Mouse (Mus musculus) stomach, postnatal 0 days (tissue): Measurements from ENCODE around the gene Cactin. TPM values are rescaled to one million over a fixed set of nuclear protein-coding genes. Genes with fewer than 3 reads are reported as not detected.
A peak's percentile ranks its signal among the peaks of the same experiment; 100 is the strongest.

ENCODE experiments used
- ATAC-seq: fragments of 200-750 bp; cut with Nextera tagmentation; 2 replicates; pipeline ENCODE4 v1.8.0; 2017; ENCODE audit not compliant: low FRiP score, low TSS enrichment
- DNase-seq: peaks from one replicate; pipeline ENCODE4 v3.0.0-alpha.2; 2016; ENCODE audit warnings: low spot score
- H3K27ac ChIP-seq: fragments of 300-500 bp; sonication (generic); replicated peaks from 2 replicates; pipeline ENCODE4 v1.5.1; 2014; ENCODE audit warnings: mild to moderate bottlenecking, control low read depth
- H3K27me3 ChIP-seq: fragments of 300-500 bp; sonication (generic); 2 replicates; pipeline ENCODE4 v1.6.1; 2014; ENCODE audit warnings: low read length; ENCODE audit not compliant: control insufficient read depth, insufficient read depth
- H3K36me3 ChIP-seq: fragments of 300-500 bp; sonication (generic); 2 replicates; pipeline ENCODE4 v1.6.1; 2014; ENCODE audit warnings: low read length, mixed read lengths; ENCODE audit not compliant: control insufficient read depth, insufficient read depth
- H3K4me1 ChIP-seq: fragments of 300-500 bp; sonication (generic); replicated peaks from 2 replicates; pipeline ENCODE4 v1.6.1; 2014; ENCODE audit warnings: antibody characterized with exemption; ENCODE audit not compliant: control insufficient read depth, insufficient read depth
- H3K4me2 ChIP-seq: fragments of 300-500 bp; sonication (generic); replicated peaks from 2 replicates; pipeline ENCODE4 v1.6.1; 2014; ENCODE audit warnings: low read depth, mild to moderate bottlenecking, control low read depth, moderate library complexity
- H3K4me3 ChIP-seq: fragments of 300-500 bp; sonication (generic); 2 replicates; pipeline ENCODE4 v1.5.1; 2014; ENCODE audit warnings: low read depth, low read length, control low read depth
- H3K9ac ChIP-seq: fragments of 300-500 bp; sonication (generic); 2 replicates; pipeline ENCODE4 v1.6.1; 2014; ENCODE audit warnings: mild to moderate bottlenecking, low read length, control low read depth, mixed read lengths
- H3K9me3 ChIP-seq: fragments of 300-500 bp; sonication (generic); 2 replicates; pipeline ENCODE4 v1.6.1; 2016; ENCODE audit warnings: low read length; ENCODE audit not compliant: control insufficient read depth
- CTCF ChIP-seq: IDR thresholded peaks from 2 replicates; pipeline ENCODE4 v1.5.1; 2016; ENCODE audit warnings: antibody characterized with exemption, low read depth, mild to moderate bottlenecking, moderate library complexity
- EP300 ChIP-seq: optimal IDR thresholded peaks from 2 replicates; pipeline ENCODE3; 2016; ENCODE audit warnings: antibody characterized with exemption
- WGBS: fragments of 180-500 bp; shearing (Covaris S2); extraction: QIAGEN DNeasy Blood & Tissue Kit; methylation state at CpG from one replicate; pipeline ENCODE4 v1.1.7; 2014; 5-methylcytosine and 5-hydroxymethylcytosine counted together
- polyA plus RNA-seq: library from polyadenylated mRNA; unstranded; fragments of >200 nt; fragmentation: Nextera tagmentation; extraction: Ambion mirVana; gene quantifications from 2 replicates; pipeline ENCODE4 v1.2.1, GENCODE M21; 2015

Gene Cactin
- polyA plus RNA-seq, 1 experiment from 2014 or later, result 16.2 TPM

DNA sequence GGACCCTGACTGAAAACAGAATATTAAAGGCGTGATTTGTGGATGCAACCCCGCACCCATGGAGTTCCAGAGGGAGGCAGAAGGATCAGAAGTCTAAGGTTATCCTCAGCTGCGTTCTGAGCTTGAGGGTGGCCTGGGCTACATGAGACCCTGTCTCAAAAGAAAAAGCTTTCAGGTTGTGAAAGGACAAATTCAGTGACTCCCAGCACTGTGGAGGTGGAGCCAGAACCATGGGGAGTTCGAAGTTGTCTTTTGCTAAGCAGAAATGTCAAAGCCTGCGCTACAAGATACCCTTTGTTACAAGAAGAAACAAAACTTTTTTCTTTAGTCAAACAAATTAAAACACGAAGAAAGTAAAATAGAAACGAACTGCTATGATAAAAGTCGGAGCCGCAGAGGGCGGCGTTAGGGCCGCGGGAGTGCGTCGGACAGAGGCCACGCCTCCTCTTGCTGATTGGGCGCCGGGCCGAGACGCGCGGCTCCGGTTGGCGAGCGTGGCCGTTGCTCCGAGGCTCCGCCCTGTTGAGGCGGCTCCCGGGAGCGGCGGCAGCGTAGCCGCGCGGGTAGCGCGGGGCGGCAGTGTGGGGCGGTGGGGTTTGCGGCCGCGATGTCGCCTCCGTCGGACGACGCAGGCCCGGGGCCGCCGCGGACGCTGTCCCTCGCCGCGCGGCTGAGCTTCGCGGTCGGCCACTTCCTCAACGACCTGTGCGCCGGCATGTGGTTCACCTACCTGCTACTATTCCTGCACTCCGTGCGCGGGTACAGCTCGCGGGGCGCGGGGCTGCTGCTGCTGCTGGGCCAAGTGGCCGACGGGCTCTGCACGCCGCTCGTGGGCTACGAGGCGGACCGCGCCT is 36.3 kb downstream of the Cactin start, which contains the start of gene Mfsd12:
TSS of gene Mfsd12 (plus strand) at position 501 of the 854 bp plus-strand sequence.
- peak within 1 kb of the TSS; percentile 98 for H3K4me2 ChIP-seq
- no peaks in the 10 kb centered on the region for H3K9me3 ChIP-seq
- H3K9ac ChIP-seq, result peak within 1 kb of the TSS; percentile 79
- H3K4me3 ChIP-seq, result peak within 1 kb of the TSS; percentile 75
- peaks cover 4% of the 10 kb centered on the region for H3K4me1 ChIP-seq
- TF ChIP-seq CTCF (no peak), EP300 (no peak)
- ATAC-seq, result peak; percentile 79
- H3K27ac ChIP-seq, result peak within 1 kb of the TSS; percentile 53
- WGBS, result 2% methylated on average over 77 of the region's 79 CpGs
- DNase-seq, result peak; percentile 92
- no peaks in the 10 kb centered on the region for H3K36me3 ChIP-seq
- H3K27me3 ChIP-seq, result no peaks in the 10 kb centered on the region

DNA sequence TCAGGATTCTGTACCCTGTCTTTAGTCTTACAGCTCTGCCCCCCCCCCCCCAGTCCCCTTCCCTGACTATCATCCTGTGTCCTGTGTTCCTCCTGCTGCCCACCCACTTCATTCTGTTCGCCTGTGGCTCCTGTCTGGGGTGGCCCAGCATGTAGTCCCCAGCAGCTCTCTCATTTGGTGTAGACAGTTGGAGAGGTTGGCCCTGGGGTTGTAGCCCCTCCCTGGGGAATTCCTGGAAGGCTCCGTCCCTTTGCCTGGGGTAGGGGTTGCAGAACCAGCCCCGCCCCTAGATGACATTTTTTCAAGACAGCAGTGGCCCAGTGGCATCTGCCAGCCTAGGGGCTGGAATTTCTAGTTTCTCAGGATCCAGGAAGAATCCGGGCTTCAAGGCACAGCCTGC is 37.3 kb downstream of the Cactin start:
- Histone ChIP-seq H3K9me3 (no peaks in the 10 kb centered on the region), H3K27ac (no peak overlapping the region; the same call in 1 of the 2 replicates), H3K36me3 (no peaks in the 10 kb centered on the region), H3K4me3 (peak overlapping the region; percentile 75), H3K9ac (peak overlapping the region; percentile 79), H3K27me3 (no peaks in the 10 kb centered on the region), H3K4me1 (peaks cover 4% of the 10 kb centered on the region), H3K4me2 (peak overlapping the region; percentile 98)
- DNase-seq (no peak), ATAC-seq (no peak)
- TF ChIP-seq CTCF (no peak), EP300 (no peak)
- WGBS, result 26% methylated on average over 4 of the region's 4 CpGs

DNA sequence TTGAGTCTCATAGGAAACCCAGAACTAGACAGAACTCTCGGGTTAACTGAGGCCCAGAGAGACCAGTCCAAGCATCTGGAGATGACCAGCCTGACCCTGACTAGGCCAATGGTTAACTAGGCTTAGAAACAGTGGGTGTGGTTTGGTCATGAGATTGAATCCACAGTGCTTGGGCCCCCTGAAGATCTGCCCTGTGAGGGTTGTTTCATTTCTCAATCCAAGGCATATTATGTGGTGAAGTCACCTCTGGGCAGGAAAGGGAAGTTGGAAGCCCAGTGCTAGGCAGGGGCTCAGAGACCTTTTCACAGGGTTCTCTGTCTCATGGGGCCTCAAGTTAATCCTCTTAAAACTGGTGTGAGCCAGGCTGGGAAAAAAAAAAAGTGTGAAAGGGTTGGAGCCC is 37.9 kb downstream of the Cactin start:
- WGBS, result 54% methylated on average over 1 of the region's 1 CpGs
- Histone ChIP-seq H3K4me3 (no peak overlapping the region), H3K4me1 (peaks cover 4% of the 10 kb centered on the region), H3K9ac (0 out of 2 replicates have a peak overlapping the region, but pooled peaks have one; percentile 18), H3K4me2 (peak overlapping the region; percentile 98; the same call in 1 of the 2 replicates), H3K27ac (no peak overlapping the region), H3K9me3 (no peaks in the 10 kb centered on the region), H3K36me3 (no peaks in the 10 kb centered on the region), H3K27me3 (no peaks in the 10 kb centered on the region)
- no peak for TF ChIP-seq CTCF
- DNase-seq, result no peak
- no peak for ATAC-seq

DNA sequence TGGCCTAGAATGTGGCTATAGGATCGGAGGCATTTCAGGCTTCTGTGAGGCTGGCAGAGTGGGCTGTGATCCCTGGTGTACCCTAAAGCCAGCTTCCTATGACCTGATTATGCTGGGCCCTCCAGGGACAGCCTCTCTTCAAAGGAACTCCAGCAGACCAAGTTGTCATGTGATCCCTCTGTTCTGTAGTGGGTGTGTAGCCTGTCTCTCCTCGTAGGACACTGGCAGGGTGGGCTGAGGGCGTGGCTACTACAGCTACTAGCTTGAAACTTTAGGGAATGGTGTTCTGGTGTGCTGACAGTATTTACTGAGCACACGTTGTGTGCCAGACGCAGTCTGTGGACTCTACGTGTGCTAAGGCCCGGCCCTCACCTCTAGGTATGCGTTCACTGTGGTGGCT is 39.8 kb downstream of the Cactin start:
- TF ChIP-seq EP300 (no peak), CTCF (no peak)
- peaks cover 7% of the 10 kb centered on the region for H3K4me1 ChIP-seq
- H3K4me3 ChIP-seq, result no peak overlapping the region
- 56% methylated on average over 8 of the region's 8 CpGs for WGBS
- H3K27ac ChIP-seq, result no peak overlapping the region
- DNase-seq (no peak), ATAC-seq (no peak)
- no peak overlapping the region for H3K4me2 ChIP-seq
- H3K36me3 ChIP-seq, result no peaks in the 10 kb centered on the region
- H3K9me3 ChIP-seq, result no peaks in the 10 kb centered on the region
- no peaks in the 10 kb centered on the region for H3K27me3 ChIP-seq
- no peak overlapping the region for H3K9ac ChIP-seq

DNA sequence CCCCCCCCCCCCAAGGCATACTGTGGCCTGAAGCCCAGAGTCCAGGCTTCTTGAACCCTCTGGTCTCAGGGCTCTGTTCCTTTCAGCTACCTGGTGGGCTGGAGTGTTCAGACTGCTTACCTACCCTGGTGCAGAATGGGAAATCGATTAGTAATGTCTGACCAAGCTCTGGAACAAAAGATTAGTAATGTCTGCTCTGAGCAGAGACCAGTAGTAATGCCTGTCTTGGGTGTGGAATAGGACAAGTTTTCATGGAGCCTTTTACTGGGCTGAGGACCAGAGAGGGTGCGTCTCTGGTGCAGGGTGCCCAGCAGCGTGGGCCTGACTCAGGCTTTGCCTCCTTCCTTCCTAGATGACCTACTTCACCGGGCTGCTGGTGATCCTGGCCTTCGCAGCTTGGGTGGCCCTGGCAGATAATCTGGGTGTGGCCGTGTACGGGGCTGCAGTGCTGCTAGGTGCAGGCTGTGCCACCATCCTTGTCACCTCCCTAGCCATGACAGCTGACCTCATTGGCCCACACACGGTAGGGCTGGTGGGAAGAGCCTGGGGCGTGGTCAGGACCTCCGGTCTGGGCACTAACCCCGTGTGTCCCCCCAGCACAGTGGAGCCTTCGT is 41.5 kb downstream of the Cactin start:
- peaks cover 4% of the 10 kb centered on the region for H3K4me1 ChIP-seq
- peak overlapping the region; percentile 38 for H3K9ac ChIP-seq
- no peak overlapping the region for H3K4me3 ChIP-seq
- peak; percentile 70 for DNase-seq
- peak overlapping the region; percentile 82 for H3K27ac ChIP-seq
- peaks cover 5% of the 10 kb centered on the region; the same call in 1 of the 2 replicates for H3K36me3 ChIP-seq
- WGBS, result 60% methylated on average over 12 of the region's 12 CpGs
- H3K4me2 ChIP-seq, result peak overlapping the region; percentile 25
- H3K27me3 ChIP-seq, result no peaks in the 10 kb centered on the region
- H3K9me3 ChIP-seq, result no peaks in the 10 kb centered on the region
- peak; percentile 36 for ATAC-seq
- TF ChIP-seq CTCF (no peak), EP300 (no peak)
